Mouse (Mus musculus) CD4-positive, CD25-positive, alpha-beta regulatory T cell, adult 2 months (primary cell): Measurements from ENCODE around the gene 4933406M09Rik.
A peak's percentile ranks its signal among the peaks of the same experiment; 100 is the strongest.

Experiments used
- DNase-seq: peaks from one replicate; pipeline ENCODE4 v3.0.0-alpha.2; 2012; ENCODE audit warnings: low read depth, low spot score

The 4933406M09Rik gene

GRCm38 (mm10) chr1:134381051-134381450 lies 4.7 kb upstream of the 4933406M09Rik start:
- no peak for DNase-seq

- peak; percentile 10 for DNase-seq
Measured at GRCm38 (mm10) chr1:134381795-134382625, 3.7 kb upstream of the 4933406M09Rik start.

- DNase-seq, result no peak
Measured at GRCm38 (mm10) chr1:134384581-134384980, 1.2 kb upstream of the 4933406M09Rik start.

- DNase-seq, result no peak
Measured at GRCm38 (mm10) chr1:134385176-134385575, 564 bp upstream of the 4933406M09Rik start.

GRCm38 (mm10) chr1:134393827-134394226 lies 8.1 kb downstream of the 4933406M09Rik start:
- no peak for DNase-seq

- no peak for DNase-seq
Measured at GRCm38 (mm10) chr1:134398210-134398609, 12.5 kb downstream of the 4933406M09Rik start.

GRCm38 (mm10) chr1:134399735-134400134 lies 14.0 kb downstream of the 4933406M09Rik start:
- DNase-seq, result peak; percentile 20

- peak; percentile 82 for DNase-seq
Measured at GRCm38 (mm10) chr1:134405509-134406413, 20.0 kb downstream of the 4933406M09Rik start, which contains the start of gene Cyb5r1. TSS of gene Cyb5r1 (plus strand) at chr1:134405559.

- no peak for DNase-seq
Measured at GRCm38 (mm10) chr1:134406414-134406771, 20.7 kb downstream of the 4933406M09Rik start.

- no peak for DNase-seq
Measured at GRCm38 (mm10) chr1:134408080-134408479, 22.3 kb downstream of the 4933406M09Rik start.

- DNase-seq, result no peak
Measured at GRCm38 (mm10) chr1:134411706-134412629, 26.2 kb downstream of the 4933406M09Rik start.

- DNase-seq, result no peak
Measured at GRCm38 (mm10) chr1:134414038-134414437, 28.3 kb downstream of the 4933406M09Rik start.

- DNase-seq, result no peak
Measured at GRCm38 (mm10) chr1:134414501-134415167, 28.9 kb downstream of the 4933406M09Rik start.

GRCm38 (mm10) chr1:134415168-134415831 lies 29.6 kb downstream of the 4933406M09Rik start, which contains the start of gene Adipor1:
TSS of gene Adipor1 (plus strand) at chr1:134415378.
- peak; percentile 95 for DNase-seq

- DNase-seq, result no peak
Measured at GRCm38 (mm10) chr1:134418414-134418975, 32.8 kb downstream of the 4933406M09Rik start.

GRCm38 (mm10) chr1:134419176-134419575 lies 33.4 kb downstream of the 4933406M09Rik start:
- DNase-seq, result no peak

GRCm38 (mm10) chr1:134419751-134420458 lies 34.2 kb downstream of the 4933406M09Rik start:
- no peak for DNase-seq

GRCm38 (mm10) chr1:134423911-134424310 lies 38.2 kb downstream of the 4933406M09Rik start:
- no peak for DNase-seq

GRCm38 (mm10) chr1:134426289-134426688 lies 40.5 kb downstream of the 4933406M09Rik start:
- no peak for DNase-seq
